Mouse (Mus musculus): ENCODE results near the gene Nlrp3. TPM values are rescaled to one million over a fixed set of nuclear protein-coding genes. Genes with fewer than 3 reads are reported as not detected.
"Not testable (repeated sequence)": the region's sequence is repeated elsewhere in the genome, so short reads cannot be mapped to it uniquely, and the experiment has no call there.

The Nlrp3 gene
- total and polyA plus RNA-seq, 2 experiments from 2014 or later, result 0.11 to 0.25 TPM

GRCm38 (mm10) chr11:59562837-59563236 is 21.5 kb downstream of the Nlrp3 start:
- no peaks in the 10 kb centered on the region for H3K9me3 ChIP-seq (replicated peaks; ENCODE audit: control insufficient read depth, low read length)
- H3K27ac ChIP-seq (ENCODE audit: low read depth), result no peak overlapping the region
- no peak overlapping the region for H3K4me2 ChIP-seq (ENCODE audit: low read depth, low read length)
- H3K36me3 ChIP-seq (replicated peaks; ENCODE audit: control insufficient read depth, insufficient read depth, low read length), result no peaks in the 10 kb centered on the region
- no peaks in the 10 kb centered on the region for H3K4me1 ChIP-seq (ENCODE audit: control insufficient read depth, insufficient read depth)
- no peak for ATAC-seq (ENCODE audit: insufficient read depth, low read depth)
- no peak for DNase-seq (ENCODE audit: low spot score)
- no peak overlapping the region for H3K4me3 ChIP-seq (ENCODE audit: low read depth, low read length)
- no peaks in the 10 kb centered on the region for H3K27me3 ChIP-seq (ENCODE audit: control insufficient read depth, insufficient read depth, low read length)
- no peak overlapping the region for H3K9ac ChIP-seq (replicated peaks; ENCODE audit: low read depth, low read length)
- TF ChIP-seq CTCF (IDR thresholded peaks at IDR 0.05; ENCODE audit: low read depth), result no peak
- TF ChIP-seq EP300 (IDR thresholded peaks at IDR 0.05; ENCODE audit: low read depth), result no peak
- 66% methylated on average over 9 of the region's 9 CpGs for WGBS

- H3K9me3 ChIP-seq (replicated peaks; ENCODE audit: control insufficient read depth, low read length), result no peaks in the 10 kb centered on the region
- peaks cover 27% of the 10 kb centered on the region for H3K27me3 ChIP-seq (ENCODE audit: control insufficient read depth, insufficient read depth, low read length)
- WGBS, result 55% methylated on average over 3 of the region's 3 CpGs
- H3K36me3 ChIP-seq (replicated peaks; ENCODE audit: control insufficient read depth, insufficient read depth, low read length), result no peaks in the 10 kb centered on the region
- H3K9ac ChIP-seq (replicated peaks; ENCODE audit: low read depth, low read length), result no peak overlapping the region
- TF ChIP-seq EP300 (IDR thresholded peaks at IDR 0.05; ENCODE audit: low read depth), result no peak
- TF ChIP-seq CTCF (IDR thresholded peaks at IDR 0.05; ENCODE audit: low read depth), result peak; percentile 43
- H3K4me1 ChIP-seq (ENCODE audit: control insufficient read depth, insufficient read depth), result no peaks in the 10 kb centered on the region
- no peak overlapping the region for H3K4me2 ChIP-seq (ENCODE audit: low read depth, low read length)
- no peak overlapping the region for H3K27ac ChIP-seq (ENCODE audit: low read depth)
- no peak overlapping the region for H3K4me3 ChIP-seq (ENCODE audit: low read depth, low read length)
- no peak for ATAC-seq (ENCODE audit: insufficient read depth, low read depth)
- DNase-seq (ENCODE audit: low spot score), result no peak
These were observed 27.9 kb downstream of the Nlrp3 start for GRCm38 (mm10) chr11:59569306-59569705.

DNA sequence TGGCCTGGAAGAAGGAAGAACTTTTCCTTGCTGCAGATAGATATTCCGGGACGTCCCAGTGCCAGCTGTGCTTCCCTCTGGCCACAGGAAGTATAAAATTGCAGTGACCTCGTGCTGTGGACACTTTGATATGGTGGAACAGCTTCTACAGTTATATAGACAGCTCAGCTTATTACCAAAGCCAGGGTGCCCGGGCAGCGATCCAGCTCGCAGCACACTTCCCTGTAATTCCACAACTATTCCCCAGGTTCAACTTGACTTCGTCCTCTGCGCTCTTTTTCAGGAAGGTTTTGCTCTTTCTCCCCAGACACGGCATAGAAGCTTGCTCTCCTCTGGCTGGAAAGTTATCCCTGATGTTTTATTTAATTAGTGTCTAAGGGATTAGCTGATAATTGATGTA is 34.4 kb downstream of the Nlrp3 start:
- no peak overlapping the region for H3K4me3 ChIP-seq (ENCODE audit: low read depth, low read length)
- no peaks in the 10 kb centered on the region for H3K36me3 ChIP-seq (replicated peaks; ENCODE audit: control insufficient read depth, insufficient read depth, low read length)
- TF ChIP-seq CTCF (IDR thresholded peaks at IDR 0.05; ENCODE audit: low read depth) (no peak), EP300 (IDR thresholded peaks at IDR 0.05; ENCODE audit: low read depth) (no peak)
- H3K9me3 ChIP-seq (replicated peaks; ENCODE audit: control insufficient read depth, low read length), result no peaks in the 10 kb centered on the region
- no peak overlapping the region for H3K9ac ChIP-seq (replicated peaks; ENCODE audit: low read depth, low read length)
- H3K27ac ChIP-seq (ENCODE audit: low read depth), result no peak overlapping the region
- peaks cover 26% of the 10 kb centered on the region for H3K27me3 ChIP-seq (ENCODE audit: control insufficient read depth, insufficient read depth, low read length)
- DNase-seq (ENCODE audit: low spot score) (no peak), ATAC-seq (ENCODE audit: insufficient read depth, low read depth) (no peak)
- no peak overlapping the region for H3K4me2 ChIP-seq (ENCODE audit: low read depth, low read length)
- WGBS, result 46% methylated on average over 9 of the region's 9 CpGs
- H3K4me1 ChIP-seq (ENCODE audit: control insufficient read depth, insufficient read depth), result no peaks in the 10 kb centered on the region

GRCm38 (mm10) chr11:59576135-59576534 is 34.8 kb downstream of the Nlrp3 start, which contains the start of gene Olfr222:
TSS of gene Olfr222 (minus strand) at chr11:59576235.
- not testable (repeated sequence) for H3K4me2 ChIP-seq (ENCODE audit: low read depth, low read length); H3K4me3 ChIP-seq (ENCODE audit: low read depth, low read length); ATAC-seq (ENCODE audit: insufficient read depth, low read depth); H3K9ac ChIP-seq (replicated peaks; ENCODE audit: low read depth, low read length); H3K4me1 ChIP-seq (ENCODE audit: control insufficient read depth, insufficient read depth); H3K36me3 ChIP-seq (replicated peaks; ENCODE audit: control insufficient read depth, insufficient read depth, low read length); H3K27ac ChIP-seq (ENCODE audit: low read depth); H3K9me3 ChIP-seq (replicated peaks; ENCODE audit: control insufficient read depth, low read length); DNase-seq (ENCODE audit: low spot score)
- peaks cover 22% of the 10 kb centered on the region for H3K27me3 ChIP-seq (ENCODE audit: control insufficient read depth, insufficient read depth, low read length)

- H3K27ac ChIP-seq (ENCODE audit: low read depth), result no peak overlapping the region
- no peak overlapping the region for H3K4me3 ChIP-seq (ENCODE audit: low read depth, low read length)
- DNase-seq (ENCODE audit: low spot score) (peak; percentile 24), ATAC-seq (ENCODE audit: insufficient read depth, low read depth) (no peak)
- WGBS, result 19% methylated on average over 6 of the region's 6 CpGs
- no peak for TF ChIP-seq CTCF (IDR thresholded peaks at IDR 0.05; ENCODE audit: low read depth)
- no peak for TF ChIP-seq EP300 (IDR thresholded peaks at IDR 0.05; ENCODE audit: low read depth)
- no peaks in the 10 kb centered on the region for H3K27me3 ChIP-seq (ENCODE audit: control insufficient read depth, insufficient read depth, low read length)
- no peak overlapping the region for H3K9ac ChIP-seq (replicated peaks; ENCODE audit: low read depth, low read length)
- no peak overlapping the region for H3K4me2 ChIP-seq (ENCODE audit: low read depth, low read length)
- no peaks in the 10 kb centered on the region for H3K9me3 ChIP-seq (replicated peaks; ENCODE audit: control insufficient read depth, low read length)
- no peaks in the 10 kb centered on the region for H3K36me3 ChIP-seq (replicated peaks; ENCODE audit: control insufficient read depth, insufficient read depth, low read length)
- H3K4me1 ChIP-seq (ENCODE audit: control insufficient read depth, insufficient read depth), result no peaks in the 10 kb centered on the region
These were observed 43.2 kb downstream of the Nlrp3 start for GRCm38 (mm10) chr11:59584539-59584938.

GRCm38 (mm10) chr11:59589496-59589895 is 48.1 kb downstream of the Nlrp3 start:
- H3K27me3 ChIP-seq (ENCODE audit: control insufficient read depth, insufficient read depth, low read length), result no peaks in the 10 kb centered on the region
- 82% methylated on average over 8 of the region's 8 CpGs for WGBS
- no peak overlapping the region for H3K27ac ChIP-seq (ENCODE audit: low read depth)
- DNase-seq (ENCODE audit: low spot score) (no peak), ATAC-seq (ENCODE audit: insufficient read depth, low read depth) (no peak)
- no peaks in the 10 kb centered on the region for H3K36me3 ChIP-seq (replicated peaks; ENCODE audit: control insufficient read depth, insufficient read depth, low read length)
- no peak overlapping the region for H3K9ac ChIP-seq (replicated peaks; ENCODE audit: low read depth, low read length)
- no peak for TF ChIP-seq EP300 (IDR thresholded peaks at IDR 0.05; ENCODE audit: low read depth)
- no peak for TF ChIP-seq CTCF (IDR thresholded peaks at IDR 0.05; ENCODE audit: low read depth)
- H3K4me2 ChIP-seq (ENCODE audit: low read depth, low read length), result no peak overlapping the region
- H3K4me1 ChIP-seq (ENCODE audit: control insufficient read depth, insufficient read depth), result no peaks in the 10 kb centered on the region
- no peak overlapping the region for H3K4me3 ChIP-seq (ENCODE audit: low read depth, low read length)
- no peaks in the 10 kb centered on the region for H3K9me3 ChIP-seq (replicated peaks; ENCODE audit: control insufficient read depth, low read length)

Measured in heart, postnatal 0 days (tissue).